Mouse (Mus musculus): ENCODE measurements at regions not wholly inside any gene's neighbourhood (a gene's known extent, or its start where the extent isn't known, plus 50 kb on each side); places are given as distances from the start of the nearest gene placed in this dataset.
"Not testable (repeated sequence)": the region's sequence is repeated elsewhere in the genome, so short reads cannot be mapped to it uniquely, and the experiment has no call there.

DNA sequence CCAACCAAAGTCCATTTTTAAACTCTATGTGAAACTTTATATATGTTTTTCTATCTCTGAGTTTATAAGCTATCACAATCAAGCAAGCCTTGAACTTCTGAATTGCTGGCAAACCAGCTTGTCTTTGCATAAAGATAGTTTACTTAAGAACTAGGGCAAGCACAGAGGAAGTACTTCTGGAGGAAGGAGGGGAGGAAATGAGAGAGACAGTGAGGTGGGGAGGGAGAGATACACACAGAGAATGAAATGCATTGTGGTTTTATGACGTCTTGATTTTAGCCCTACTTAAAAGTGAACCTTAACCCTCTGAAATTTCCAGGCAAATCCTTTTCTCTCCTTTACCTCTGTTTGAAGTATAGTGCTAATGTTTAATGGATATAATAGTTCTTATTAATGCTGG lies 421.0 kb downstream of the Hs3st1 start:
- no peak for DNase-seq

GRCm38 (mm10) chr5:39325399-39325798 lies 429.9 kb downstream of the Hs3st1 start:
- DNase-seq = no peak

DNA sequence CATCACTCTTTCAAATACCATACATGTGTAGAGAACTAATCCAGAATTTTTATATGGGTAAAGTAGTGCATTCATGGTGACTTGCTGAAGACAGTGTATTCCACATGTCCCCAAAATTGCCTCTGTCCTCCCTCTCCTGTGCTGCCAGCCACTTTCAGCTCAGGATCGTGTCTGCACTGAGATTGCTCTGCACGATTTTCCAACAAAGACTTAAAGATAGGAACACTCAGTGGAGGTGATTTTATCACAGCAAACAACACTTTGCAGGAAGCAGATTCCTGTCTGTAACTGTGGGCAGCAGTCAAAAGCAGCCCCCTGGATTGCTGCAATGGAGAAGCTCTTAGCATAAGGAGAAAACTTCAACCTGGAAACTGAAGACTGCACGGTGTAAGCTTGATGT lies 438.8 kb downstream of the Hs3st1 start:
- DNase-seq = no peak

- no peak for DNase-seq
These were observed 434.6 kb upstream of the Clnk start for GRCm38 (mm10) chr5:39311211-39311610.

DNA sequence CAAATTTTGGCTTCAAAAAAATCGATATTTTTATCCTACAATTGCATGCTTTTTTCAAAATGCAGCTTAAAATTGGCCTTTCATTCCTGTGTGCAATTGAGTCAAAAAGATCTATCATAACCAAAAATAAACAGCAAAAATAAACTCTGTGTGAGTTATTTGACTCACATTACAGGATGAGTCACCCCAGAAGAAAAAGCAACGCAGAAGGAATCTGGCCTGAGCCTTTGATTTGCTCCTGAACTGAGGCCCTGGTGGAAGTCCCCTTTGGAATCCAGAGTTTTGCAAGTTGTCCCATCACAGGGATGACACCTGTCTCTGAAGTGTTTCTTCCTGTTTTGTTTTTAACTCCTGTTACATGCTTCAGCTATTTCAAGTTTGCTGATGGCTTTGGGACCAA lies 429.2 kb upstream of the Clnk start:
- no peak for DNase-seq

GRCm38 (mm10) chr5:39292849-39293248 lies 416.2 kb upstream of the Clnk start:
- no peak for DNase-seq

GRCm38 (mm10) chr5:39281021-39281420 lies 404.4 kb upstream of the Clnk start:
- DNase-seq = no peak

DNA sequence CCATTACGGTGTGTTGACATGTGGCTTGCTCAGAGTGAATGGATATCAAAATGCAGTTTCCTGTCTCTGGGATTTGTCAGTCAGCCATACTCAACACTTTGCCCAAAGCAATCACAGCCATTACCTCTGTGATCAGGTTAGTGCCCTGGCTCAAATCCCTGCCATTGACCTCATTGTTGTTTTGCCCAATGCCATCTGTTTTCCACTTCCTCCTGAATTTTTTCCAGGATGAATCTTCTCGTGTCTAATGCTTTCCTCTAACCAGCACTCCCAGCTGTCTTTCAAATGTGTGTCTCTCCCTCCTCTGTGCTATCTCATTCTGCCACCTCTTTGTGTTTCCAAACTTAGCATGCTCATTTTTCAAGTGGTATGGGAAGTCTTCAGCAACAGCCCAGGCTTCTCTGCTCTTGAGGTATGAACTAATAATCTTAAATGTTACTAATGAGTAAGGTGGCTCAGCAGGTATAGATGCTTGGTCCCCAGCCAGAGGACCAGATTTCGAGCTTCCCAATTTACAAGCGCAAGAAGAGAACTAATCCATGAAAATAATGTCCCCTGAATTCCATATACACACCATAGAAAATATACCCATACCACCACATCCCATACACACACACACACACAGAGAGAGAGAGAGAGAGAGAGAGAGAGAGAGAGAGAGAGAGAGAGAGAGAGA lies 397.2 kb upstream of the Clnk start:
- DNase-seq = no peak

GRCm38 (mm10) chr5:39267106-39267505 lies 390.5 kb upstream of the Clnk start:
- DNase-seq = no peak

DNA sequence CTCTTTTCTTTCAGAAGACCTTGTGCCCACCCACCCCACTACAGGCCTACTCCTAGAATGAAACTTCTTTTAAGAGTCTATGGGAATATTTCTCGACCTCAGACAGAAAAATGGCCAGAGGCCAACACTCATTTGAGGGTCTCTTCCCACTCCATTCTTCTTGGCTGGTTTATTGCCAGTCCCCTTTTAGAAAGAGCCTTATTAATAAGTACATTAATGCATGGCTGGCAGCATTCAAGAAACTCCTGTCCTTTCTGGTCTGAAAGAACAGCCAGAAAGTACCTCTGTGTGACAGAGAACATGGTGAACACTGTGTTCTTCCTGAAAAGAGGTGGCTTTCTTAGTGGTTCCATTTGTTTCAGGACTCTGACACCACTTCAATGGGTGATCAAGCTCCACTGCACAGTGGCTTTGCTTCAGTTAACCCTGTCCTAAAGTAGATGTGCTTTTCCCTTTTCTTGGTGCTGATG lies 384.1 kb upstream of the Clnk start:
- DNase-seq = no peak

DNA sequence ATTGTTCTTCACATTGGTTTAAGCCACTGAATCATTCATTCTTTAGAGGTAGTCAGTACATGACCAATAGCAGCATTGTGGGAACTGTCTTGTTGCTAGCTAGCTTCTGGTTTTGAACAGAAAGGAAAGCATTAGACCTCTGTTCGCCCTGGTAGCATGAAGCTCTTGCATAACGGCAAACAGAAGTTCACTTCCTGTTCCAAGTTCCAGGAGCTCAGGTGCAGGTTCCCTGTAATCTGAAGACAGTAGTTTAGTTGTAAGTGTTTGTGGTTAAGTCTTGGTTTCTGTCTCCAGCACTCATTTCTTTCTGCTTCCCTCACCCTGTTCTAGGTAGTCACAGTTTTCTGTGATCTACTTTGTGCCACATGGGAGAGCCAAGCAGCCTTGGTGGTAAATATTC lies 381.1 kb upstream of the Clnk start:
- DNase-seq = peak in 1 of 2 experiments; percentile 3

DNA sequence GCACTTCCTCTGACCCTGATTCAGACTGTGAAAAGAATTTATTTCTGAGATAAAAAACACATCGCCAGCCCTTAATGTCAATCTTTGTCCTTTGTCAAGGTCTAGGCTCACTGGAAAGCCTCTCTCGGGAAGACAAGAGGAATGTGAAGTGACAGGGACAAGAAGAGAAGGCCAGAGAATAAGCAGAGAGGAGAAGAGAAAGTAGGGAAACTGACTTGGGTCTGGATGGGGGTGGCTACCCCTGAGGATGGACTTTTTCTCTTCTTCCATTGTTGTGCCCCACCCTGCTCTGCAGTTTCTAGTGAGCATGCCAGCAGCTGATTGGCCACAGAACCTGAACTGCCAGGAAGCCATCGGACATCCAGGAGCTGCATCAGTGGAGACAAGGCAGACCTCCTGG lies 375.6 kb upstream of the Clnk start:
- DNase-seq = no peak

- DNase-seq = no peak
These were observed 374.4 kb upstream of the Clnk start for GRCm38 (mm10) chr5:39251021-39251420.

GRCm38 (mm10) chr5:39219698-39220097 lies 343.1 kb upstream of the Clnk start:
- DNase-seq = no peak

GRCm38 (mm10) chr5:39216326-39216725 lies 339.7 kb upstream of the Clnk start:
- no peak for DNase-seq

GRCm38 (mm10) chr5:39215016-39215415 lies 338.4 kb upstream of the Clnk start:
- no peak for DNase-seq

DNA sequence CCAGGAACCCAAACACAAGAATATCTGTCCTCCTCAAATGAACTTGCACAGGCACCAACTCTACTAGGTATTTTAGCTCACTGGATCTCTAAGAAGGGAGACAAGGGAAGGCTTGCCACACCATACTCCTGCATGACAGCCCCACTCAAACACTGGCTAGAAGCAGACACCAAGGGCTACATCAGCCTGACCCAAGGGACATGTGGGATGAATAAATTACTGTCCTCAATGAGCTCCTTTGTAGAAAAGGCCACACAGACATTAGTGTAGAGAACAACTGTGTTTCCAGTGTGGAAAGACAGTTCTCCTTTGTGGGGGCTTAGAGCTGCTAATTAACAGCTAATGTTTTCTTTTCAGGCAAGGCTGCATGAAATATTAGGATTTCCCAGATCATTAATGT lies 335.9 kb upstream of the Clnk start:
- DNase-seq = no peak

- DNase-seq = no peak
These were observed 322.2 kb upstream of the Clnk start for GRCm38 (mm10) chr5:39198856-39199255.

DNA sequence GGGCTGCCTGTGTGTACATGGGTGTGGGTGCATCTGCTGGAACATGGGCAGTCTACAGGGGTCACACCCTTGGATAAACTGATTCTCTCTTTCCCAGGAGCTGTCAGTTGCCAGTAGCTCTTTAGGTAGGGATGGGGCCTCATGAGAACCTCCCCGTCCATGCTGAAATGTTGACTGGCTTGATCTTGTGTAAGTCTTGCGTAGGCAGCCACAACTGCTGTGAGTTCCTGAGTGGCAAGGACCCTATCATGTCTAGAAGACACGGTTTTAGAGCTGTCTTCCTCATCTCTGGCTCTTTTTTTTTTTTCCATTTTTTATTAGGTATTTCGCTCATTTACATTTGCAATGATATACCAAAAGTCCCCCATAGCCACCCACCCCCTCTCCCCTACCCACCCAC lies 314.5 kb upstream of the Clnk start:
- not testable (repeated sequence) for DNase-seq

- no peak for DNase-seq
These were observed 305.2 kb upstream of the Clnk start for GRCm38 (mm10) chr5:39181616-39182402.

GRCm38 (mm10) chr5:39181028-39181427 lies 304.4 kb upstream of the Clnk start:
- no peak for DNase-seq

- no peak for DNase-seq
These were observed 301.3 kb upstream of the Clnk start for GRCm38 (mm10) chr5:39177891-39178290.

GRCm38 (mm10) chr5:39176906-39177305 lies 300.3 kb upstream of the Clnk start:
- DNase-seq = no peak

- no peak for DNase-seq
These were observed 296.9 kb upstream of the Clnk start for GRCm38 (mm10) chr5:39173491-39173890.

Data from lung, adult 18-20 months (tissue).